Mouse (Mus musculus): ENCODE measurements around the gene Mov10l1. TPM values are rescaled to one million over a fixed set of nuclear protein-coding genes. Genes with fewer than 3 reads are reported as not detected.

Gene Mov10l1
- not detected for total RNA-seq (2021)

- DNase-seq (ENCODE audit: low spot score in 2 of 2) = no peak
- intact Hi-C loops (cut with DNase I) = no loop called here
Observed at GRCm38 (mm10) chr15:88982534-88983079, at the start of gene Mov10l1. TSS of gene Mov10l1 (plus strand) at chr15:88982909.

- intact Hi-C loops (cut with DNase I) = no loop called here
- DNase-seq (ENCODE audit: low spot score in 2 of 2) = no peak
Observed at GRCm38 (mm10) chr15:88934141-88934540, 48.6 kb upstream of the Mov10l1 start.

- no peak for DNase-seq (ENCODE audit: low spot score in 2 of 2)
- intact Hi-C loops (cut with DNase I) = no loop called here
Observed at GRCm38 (mm10) chr15:88936619-88937290, 46.0 kb upstream of the Mov10l1 start.

GRCm38 (mm10) chr15:88937291-88937650, 45.4 kb upstream of the Mov10l1 start:
- intact Hi-C loops (cut with DNase I) = no loop called here
- no peak for DNase-seq (ENCODE audit: low spot score in 2 of 2)

GRCm38 (mm10) chr15:88942783-88943182, 39.9 kb upstream of the Mov10l1 start:
- no peak for DNase-seq (ENCODE audit: low spot score in 2 of 2)
- intact Hi-C loops (cut with DNase I) = no loop called here

- intact Hi-C loops (cut with DNase I) = no loop called here
- no peak for DNase-seq (ENCODE audit: low spot score in 2 of 2)
Observed at GRCm38 (mm10) chr15:88943896-88944551, 38.7 kb upstream of the Mov10l1 start.

GRCm38 (mm10) chr15:88946851-88947250, 35.9 kb upstream of the Mov10l1 start:
- DNase-seq (ENCODE audit: low spot score in 2 of 2) = no peak
- intact Hi-C loops (cut with DNase I) = loop anchor here (5.0 kb wide), 1 partner anchor 115 kb away; no protein-coding TSS in a partner anchor

- intact Hi-C loops (cut with DNase I) = no loop called here
- DNase-seq (ENCODE audit: low spot score in 2 of 2) = no peak
Observed at GRCm38 (mm10) chr15:88951246-88951645, 31.5 kb upstream of the Mov10l1 start.

GRCm38 (mm10) chr15:88954368-88955072, 28.2 kb upstream of the Mov10l1 start, which contains the start of gene Ttll8:
TSS of gene Ttll8 (minus strand) at chr15:88954418.
- intact Hi-C loops (cut with DNase I) = no loop called here
- DNase-seq (ENCODE audit: low spot score in 2 of 2) = peak; percentile 9 to 13

GRCm38 (mm10) chr15:88955342-88955741, 27.4 kb upstream of the Mov10l1 start:
- intact Hi-C loops (cut with DNase I) = no loop called here

GRCm38 (mm10) chr15:88957522-88957921, 25.2 kb upstream of the Mov10l1 start:
- intact Hi-C loops (cut with DNase I) = no loop called here
- no peak for DNase-seq (ENCODE audit: low spot score in 2 of 2)

More at GRCm38 (mm10) chr15:88955342-88955741, 27.4 kb upstream of the Mov10l1 start:
- no peak for DNase-seq (ENCODE audit: low spot score in 2 of 2)

GRCm38 (mm10) chr15:88964070-88964578, 18.6 kb upstream of the Mov10l1 start:
- no peak for DNase-seq (ENCODE audit: low spot score in 2 of 2)
- intact Hi-C loops (cut with DNase I) = no loop called here

GRCm38 (mm10) chr15:88972300-88972699, 10.4 kb upstream of the Mov10l1 start:
- no peak for DNase-seq (ENCODE audit: low spot score in 2 of 2)
- intact Hi-C loops (cut with DNase I) = no loop called here

GRCm38 (mm10) chr15:88978281-88979137, 4.2 kb upstream of the Mov10l1 start, which contains the start of gene Mlc1:
TSS of gene Mlc1 (minus strand) at chr15:88979007.
- peak in 1 of 2 experiments; percentile 7 for DNase-seq (ENCODE audit: low spot score in 2 of 2)
- intact Hi-C loops (cut with DNase I) = no loop called here

GRCm38 (mm10) chr15:88979138-88979446, 3.6 kb upstream of the Mov10l1 start:
- intact Hi-C loops (cut with DNase I) = no loop called here

GRCm38 (mm10) chr15:88989236-88989635, 6.5 kb downstream of the Mov10l1 start:
- no peak for DNase-seq (ENCODE audit: low spot score in 2 of 2)
- intact Hi-C loops (cut with DNase I) = no loop called here

More at GRCm38 (mm10) chr15:88979138-88979446, 3.6 kb upstream of the Mov10l1 start:
- no peak for DNase-seq (ENCODE audit: low spot score in 2 of 2)

- no peak for DNase-seq (ENCODE audit: low spot score in 2 of 2)
Observed at GRCm38 (mm10) chr15:88998636-88999035, 15.9 kb downstream of the Mov10l1 start.

GRCm38 (mm10) chr15:88999124-88999523, 16.4 kb downstream of the Mov10l1 start:
- DNase-seq (ENCODE audit: low spot score in 2 of 2) = no peak
- intact Hi-C loops (cut with DNase I) = no loop called here

More at GRCm38 (mm10) chr15:88998636-88999035, 15.9 kb downstream of the Mov10l1 start:
- intact Hi-C loops (cut with DNase I) = no loop called here

GRCm38 (mm10) chr15:89000367-89000766, 17.7 kb downstream of the Mov10l1 start:
- no peak for DNase-seq (ENCODE audit: low spot score in 2 of 2)
- intact Hi-C loops (cut with DNase I) = no loop called here
